Mouse (Mus musculus) kidney, postnatal 0 days (tissue): ENCODE data around the gene Dlg5. TPM values are rescaled to one million over a fixed set of nuclear protein-coding genes. Genes with fewer than 3 reads are reported as not detected.

Experiments
- ATAC-seq: fragments of 200-750 bp; cut with Nextera tagmentation; replicated peaks from 2 replicates; pipeline ENCODE4 v1.8.0; 2017; ENCODE audit warnings: low read depth, moderate number of reproducible peaks, moderate TSS enrichment, moderate library complexity; ENCODE audit not compliant: low FRiP score
- DNase-seq: peaks from one replicate; pipeline ENCODE4 v3.0.0-alpha.2; 2016; ENCODE audit warnings: low spot score
- H3K27ac ChIP-seq: fragments of 300-500 bp; sonication (generic); 2 replicates; pipeline ENCODE4 v1.5.1; 2014; ENCODE audit warnings: mild to moderate bottlenecking
- H3K27me3 ChIP-seq: fragments of 300-500 bp; sonication (generic); 2 replicates; pipeline ENCODE4 v1.6.1; 2014; ENCODE audit warnings: low read length, mixed read lengths; ENCODE audit not compliant: insufficient read depth
- H3K36me3 ChIP-seq: fragments of 300-500 bp; sonication (generic); 2 replicates; pipeline ENCODE4 v1.6.1; 2014; ENCODE audit warnings: low read length, mixed read lengths; ENCODE audit not compliant: insufficient read depth
- H3K4me1 ChIP-seq: fragments of 300-500 bp; sonication (generic); replicated peaks from 2 replicates; pipeline ENCODE4 v1.6.1; 2014; ENCODE audit warnings: antibody characterized with exemption, low read length, mixed read lengths; ENCODE audit not compliant: insufficient read depth
- H3K4me2 ChIP-seq: fragments of 300-500 bp; sonication (generic); 2 replicates; pipeline ENCODE4 v1.6.1; 2014; ENCODE audit warnings: mild to moderate bottlenecking, low read length, moderate library complexity, mixed read lengths
- H3K4me3 ChIP-seq: fragments of 300-500 bp; sonication (generic); replicated peaks from 2 replicates; pipeline ENCODE4 v1.5.1; 2014; ENCODE audit warnings: low read depth, low read length
- H3K9ac ChIP-seq: fragments of 300-500 bp; sonication (generic); 2 replicates; pipeline ENCODE4 v1.6.1; 2014; ENCODE audit warnings: low read depth, low read length
- H3K9me3 ChIP-seq: fragments of 300-500 bp; sonication (generic); replicated peaks from 2 replicates; pipeline ENCODE4 v1.6.1; 2016; ENCODE audit warnings: low read length, inconsistent platforms, mixed read lengths
- CTCF ChIP-seq: IDR thresholded peaks from 2 replicates; pipeline ENCODE4 v1.5.1; 2016; ENCODE audit warnings: antibody characterized with exemption, low read depth, mild to moderate bottlenecking, moderate library complexity
- WGBS: fragments of 180-500 bp; shearing (Covaris S2); extraction: QIAGEN DNeasy Blood & Tissue Kit; methylation state at CpG from one replicate; pipeline ENCODE4 v1.1.7; 2014; 5-methylcytosine and 5-hydroxymethylcytosine counted together
- polyA plus RNA-seq: library from polyadenylated mRNA; unstranded; fragments of >200 nt; fragmentation: Nextera tagmentation; extraction: Ambion mirVana; gene quantifications from 2 replicates; pipeline ENCODE4 v1.2.1, GENCODE M21; 2015

Gene Dlg5
- polyA plus RNA-seq, 1 experiment from 2014 or later = 10.3 TPM

- DNase-seq (no peak), ATAC-seq (no peak)
- WGBS = 47% methylated on average over 2 of the region's 2 CpGs
- H3K9me3 ChIP-seq = no peaks in the 10 kb centered on the region
- H3K4me2 ChIP-seq = no peak overlapping the region
- no peaks in the 10 kb centered on the region for H3K27me3 ChIP-seq
- H3K4me1 ChIP-seq = no peaks in the 10 kb centered on the region
- no peaks in the 10 kb centered on the region for H3K36me3 ChIP-seq
- H3K9ac ChIP-seq = no peak overlapping the region
- H3K4me3 ChIP-seq = no peak overlapping the region
- no peak overlapping the region for H3K27ac ChIP-seq
- TF ChIP-seq CTCF = no peak
These were observed 10.2 kb upstream of the Dlg5 start for GRCm38 (mm10) chr14:24255956-24256355.

DNA sequence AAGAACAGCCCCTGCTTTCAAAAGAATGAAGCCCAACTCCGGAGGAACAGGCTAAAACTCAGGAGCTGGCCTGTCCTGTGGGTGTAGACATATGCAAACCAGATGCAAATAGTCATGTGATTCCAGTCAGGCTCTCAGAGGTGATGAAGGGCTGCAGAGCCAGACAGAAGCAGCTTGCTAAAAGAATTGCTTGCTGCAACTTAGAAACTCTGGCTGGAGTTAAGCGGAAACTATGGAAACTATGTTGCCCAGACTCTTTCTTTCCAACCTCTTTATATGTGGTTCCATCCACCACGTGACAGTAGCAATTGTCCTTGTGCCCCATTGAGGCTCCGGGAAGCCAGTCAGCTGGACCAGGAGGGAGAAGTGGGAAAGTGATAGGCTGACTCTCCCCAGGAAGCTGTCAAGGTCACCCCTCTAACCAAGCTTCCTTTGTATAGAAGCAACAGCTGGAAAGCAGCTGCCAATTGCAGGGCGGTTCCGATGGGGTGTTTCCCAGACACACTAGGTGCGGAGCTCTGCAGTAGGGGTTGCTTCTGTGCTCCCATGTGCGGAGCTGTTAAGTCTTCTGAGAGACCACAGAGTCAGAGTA is 8.0 kb upstream of the Dlg5 start:
- DNase-seq = peak; percentile 87
- no peak for TF ChIP-seq CTCF
- no peak overlapping the region for H3K4me3 ChIP-seq
- no peaks in the 10 kb centered on the region for H3K27me3 ChIP-seq
- H3K36me3 ChIP-seq = no peaks in the 10 kb centered on the region
- 5% methylated on average over 8 of the region's 8 CpGs for WGBS
- H3K4me2 ChIP-seq = peak overlapping the region; percentile 1; the same call in 1 of the 2 replicates
- H3K27ac ChIP-seq = peak overlapping the region; percentile 77
- H3K9ac ChIP-seq = 0 out of 2 replicates have a peak overlapping the region, but pooled peaks have one; percentile 2
- ATAC-seq = peak; percentile 87
- no peaks in the 10 kb centered on the region for H3K9me3 ChIP-seq
- no peaks in the 10 kb centered on the region for H3K4me1 ChIP-seq

- Histone ChIP-seq H3K4me1 (no peaks in the 10 kb centered on the region), H3K27me3 (no peaks in the 10 kb centered on the region), H3K4me2 (no peak overlapping the region), H3K9me3 (no peaks in the 10 kb centered on the region), H3K9ac (no peak overlapping the region), H3K4me3 (no peak overlapping the region), H3K36me3 (no peaks in the 10 kb centered on the region), H3K27ac (no peak overlapping the region)
- DNase-seq (no peak), ATAC-seq (no peak)
- WGBS = 88% methylated on average over 1 of the region's 1 CpGs
- no peak for TF ChIP-seq CTCF
These were observed 5.6 kb upstream of the Dlg5 start for GRCm38 (mm10) chr14:24251326-24251725.

GRCm38 (mm10) chr14:24249926-24250325 is 4.2 kb upstream of the Dlg5 start:
- 61% methylated on average over 2 of the region's 2 CpGs for WGBS
- H3K4me1 ChIP-seq = no peaks in the 10 kb centered on the region
- H3K27me3 ChIP-seq = no peaks in the 10 kb centered on the region
- no peak overlapping the region for H3K27ac ChIP-seq
- H3K36me3 ChIP-seq = no peaks in the 10 kb centered on the region
- H3K9ac ChIP-seq = no peak overlapping the region
- H3K9me3 ChIP-seq = no peaks in the 10 kb centered on the region
- no peak overlapping the region for H3K4me2 ChIP-seq
- TF ChIP-seq CTCF = no peak
- H3K4me3 ChIP-seq = no peak overlapping the region
- DNase-seq (no peak), ATAC-seq (no peak)

- H3K9me3 ChIP-seq = no peaks in the 10 kb centered on the region
- 0 out of 2 replicates have a peak, but pooled peaks cover 3% of the 10 kb centered on the region for H3K36me3 ChIP-seq
- H3K4me3 ChIP-seq = peak overlapping the region; percentile 77
- DNase-seq = peak; percentile 57
- peak; percentile 74 for ATAC-seq
- H3K4me1 ChIP-seq = peaks cover 5% of the 10 kb centered on the region; the same call in 1 of the 2 replicates
- peak overlapping the region; percentile 96 for H3K27ac ChIP-seq
- WGBS = under 1% methylated on average over 40 of the region's 40 CpGs
- H3K9ac ChIP-seq = peak overlapping the region; percentile 94
- no peaks in the 10 kb centered on the region for H3K27me3 ChIP-seq
- 0 out of 2 replicates have a peak, but pooled peaks have one; percentile 13 for TF ChIP-seq CTCF
- H3K4me2 ChIP-seq = peak overlapping the region; percentile 99
These were observed 1.2 kb downstream of the Dlg5 start for GRCm38 (mm10) chr14:24244330-24245176.

DNA sequence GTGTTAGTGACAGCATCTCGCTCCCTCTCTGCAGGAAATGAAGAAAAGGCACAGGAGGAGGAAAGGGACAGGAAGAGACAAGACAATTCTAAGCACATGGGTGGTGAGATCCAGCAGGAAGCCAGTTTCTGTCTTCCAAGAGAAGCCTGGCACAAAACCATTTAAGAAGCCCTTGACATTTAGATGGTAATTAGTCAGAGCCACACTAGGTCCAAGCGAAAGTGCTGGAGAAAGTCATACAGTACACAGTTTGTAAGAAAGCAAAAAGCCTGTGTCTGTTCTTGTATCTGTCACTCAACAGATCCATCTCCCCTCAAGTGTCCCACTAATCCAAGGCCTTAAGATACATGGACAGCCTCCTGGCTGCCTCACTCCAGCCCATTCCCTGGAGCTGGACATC is 3.7 kb downstream of the Dlg5 start:
- Histone ChIP-seq H3K36me3 (0 out of 2 replicates have a peak, but pooled peaks cover 3% of the 10 kb centered on the region), H3K9ac (no peak overlapping the region), H3K27ac (no peak overlapping the region), H3K4me2 (no peak overlapping the region), H3K4me1 (peaks cover 11% of the 10 kb centered on the region), H3K27me3 (no peaks in the 10 kb centered on the region), H3K4me3 (no peak overlapping the region), H3K9me3 (no peaks in the 10 kb centered on the region)
- ATAC-seq = no peak
- TF ChIP-seq CTCF = no peak
- 95% methylated on average over 2 of the region's 2 CpGs for WGBS
- no peak for DNase-seq
